Mouse (Mus musculus): ENCODE measurements at regions not wholly inside any gene's neighbourhood (a gene's known extent, or its start where the extent isn't known, plus 50 kb on each side); places are given as distances from the start of the nearest gene placed in this dataset.
A peak's percentile ranks its signal among the peaks of the same experiment; 100 is the strongest.

- peak; percentile 62 for TF ChIP-seq CTCF (IDR thresholded peaks at IDR 0.05)
- Histone ChIP-seq H3K4me3 (no peak overlapping the region), H3K27ac (no peak overlapping the region)
- intact Hi-C loops (cut with DNase I): loop anchor here (5.0 kb wide), 2 partner anchors 1236 to 1286 kb away; no protein-coding TSS in a partner anchor
- DNase-seq (ENCODE audit: extremely low spot score in 1 of 2, low spot score in 2 of 2): peak; percentile 9 to 25
Observed at GRCm38 (mm10) chr15:14418532-14418931, 1245.1 kb upstream of the Cdh6 start.

GRCm38 (mm10) chr15:14385347-14385746 lies 1211.9 kb upstream of the Cdh6 start:
- DNase-seq (ENCODE audit: extremely low spot score in 1 of 2, low spot score in 2 of 2): peak in 1 of 2 experiments; percentile 11

GRCm38 (mm10) chr15:14378340-14378739 lies 1204.9 kb upstream of the Cdh6 start:
- intact Hi-C loops (cut with DNase I): no loop called here
- no peak overlapping the region for H3K27ac ChIP-seq
- no peak for TF ChIP-seq CTCF (IDR thresholded peaks at IDR 0.05)
- DNase-seq (ENCODE audit: extremely low spot score in 1 of 2, low spot score in 2 of 2): no peak
- no peak overlapping the region for H3K4me3 ChIP-seq

More at GRCm38 (mm10) chr15:14385347-14385746, 1211.9 kb upstream of the Cdh6 start:
- Histone ChIP-seq H3K27ac (no peak overlapping the region), H3K4me3 (no peak overlapping the region)
- intact Hi-C loops (cut with DNase I): no loop called here
- peak; percentile 38 for TF ChIP-seq CTCF (IDR thresholded peaks at IDR 0.05)
